ENCODE assay signal across 7 mouse cellular contexts in genomic region chr6:51508750-51509648, GRCm38 (mm10). TPM values are rescaled to one million over a fixed set of nuclear protein-coding genes. Genes with fewer than 3 reads are reported as not detected.
A peak's percentile ranks its signal among the peaks of the same experiment; 100 is the strongest.
DNase-seq lines count a peak whose midpoint lies in the region; ATAC-seq lines count a peak whose summit lies in the region.

No protein-coding gene starts in this region.

- peak overlapping the region; percentile 54 for H3K4me2 ChIP-seq in limb, embryonic 12.5 days
- H3K4me2 ChIP-seq in midbrain, embryonic 14.5 days (ENCODE audit: low read length) = peak overlapping the region; percentile 36

- no peak for ATAC-seq in limb, embryonic 12.5 days (ENCODE audit: insufficient number of reproducible peaks, insufficient read depth, low FRiP score, low TSS enrichment, low read depth)
- ATAC-seq in midbrain, embryonic 14.5 days (ENCODE audit: low FRiP score, low TSS enrichment) = no peak

- 26% methylated on average over 18 of the region's 18 CpGs for WGBS in limb, embryonic 12.5 days
- 26% methylated on average over 18 of the region's 18 CpGs for WGBS in midbrain, embryonic 14.5 days

- no peak overlapping the region for H3K9ac ChIP-seq in limb, embryonic 12.5 days (replicated peaks)
- 0 out of 2 replicates have a peak overlapping the region, but pooled peaks have one; percentile 27 for H3K9ac ChIP-seq in midbrain, embryonic 14.5 days (replicated peaks; ENCODE audit: low read length)

- H3K27me3 ChIP-seq in limb, embryonic 12.5 days = no peaks in the 10 kb centered on the region
- no peaks in the 10 kb centered on the region for H3K27me3 ChIP-seq in midbrain, embryonic 14.5 days (ENCODE audit: control insufficient read depth, insufficient read depth, low read length)

- no peak overlapping the region; the same call in 1 of the 2 replicates for H3K27ac ChIP-seq in limb, embryonic 12.5 days
- no peak overlapping the region for H3K27ac ChIP-seq in midbrain, embryonic 14.5 days (replicated peaks; ENCODE audit: low read depth, low read length)

- no peaks in the 10 kb centered on the region for H3K36me3 ChIP-seq in limb, embryonic 12.5 days
- H3K36me3 ChIP-seq in midbrain, embryonic 14.5 days (ENCODE audit: control insufficient read depth, insufficient read depth, low read length) = no peaks in the 10 kb centered on the region

- H3K4me1 ChIP-seq in limb, embryonic 12.5 days (replicated peaks) = peaks cover 23% of the 10 kb centered on the region; the same call in 1 of the 2 replicates
- no peaks in the 10 kb centered on the region for H3K4me1 ChIP-seq in midbrain, embryonic 14.5 days (ENCODE audit: control insufficient read depth, insufficient read depth, low read length)

- H3K4me3 ChIP-seq in limb, embryonic 12.5 days (replicated peaks) = peak overlapping the region; percentile 31
- H3K4me3 ChIP-seq in midbrain, embryonic 14.5 days (replicated peaks; ENCODE audit: low read depth, low read length) = peak overlapping the region; percentile 27

- H3K9me3 ChIP-seq in limb, embryonic 12.5 days = no peaks in the 10 kb centered on the region
- H3K9me3 ChIP-seq in midbrain, embryonic 14.5 days (ENCODE audit: control insufficient read depth, low read length) = no peaks in the 10 kb centered on the region

- peak; percentile 81 for DNase-seq in adrenal gland, postnatal 25 days
- peak; percentile 79 for DNase-seq in embryo, embryonic 9.5 days (ENCODE audit: extremely low spot score)
- peak; percentile 80 to 82 for DNase-seq in heart, adult 18-20 months
- peak; percentile 74 for DNase-seq in kidney, adult 18-20 months
- DNase-seq in midbrain, embryonic 14.5 days = peak; percentile 89
- peak; percentile 45 to 78 for DNase-seq in spleen, adult 18-20 months

RNA-seq across cellular contexts. Expression of gene Snx10, which starts 14.7 kb away (rescaled TPM):
- 23.7 and 26.6 TPM in 2 replicates for total RNA-seq in adrenal gland, postnatal 25 days (2021)
- 10 to 100 TPM; 13.9 to 15.9 TPM for total RNA-seq in heart, adult 18-20 months (2021)
- 15.3 and 17.3 TPM in 2 replicates for polyA plus RNA-seq in limb, embryonic 12.5 days (2016; fragmentation: Nextera tagmentation; extraction: Ambion mirVana)
- 54.7 and 55.2 TPM in 2 replicates for polyA plus RNA-seq in midbrain, embryonic 14.5 days (2014; fragmentation: Nextera tagmentation; extraction: Ambion mirVana)

RNA-seq across cellular contexts. Expression of gene Cbx3, which starts 38.8 kb away (rescaled TPM):
- total RNA-seq in adrenal gland, postnatal 25 days (2021) = 107 and 114 TPM in 2 replicates
- total RNA-seq in heart, adult 18-20 months (2021) = 10 to 100 TPM; 61.9 to 63.4 TPM
- 622 TPM in 2 replicates for polyA plus RNA-seq in limb, embryonic 12.5 days (2016; fragmentation: Nextera tagmentation; extraction: Ambion mirVana)
- 518 and 525 TPM in 2 replicates for polyA plus RNA-seq in midbrain, embryonic 14.5 days (2014; fragmentation: Nextera tagmentation; extraction: Ambion mirVana)

RNA-seq across cellular contexts. Expression of gene Hnrnpa2b1, which starts 39.3 kb away (rescaled TPM):
- 735 and 846 TPM in 2 replicates for total RNA-seq in adrenal gland, postnatal 25 days (2021)
- total RNA-seq in heart, adult 18-20 months (2021) = 100 to 1,000 TPM; 437 to 447 TPM
- polyA plus RNA-seq in limb, embryonic 12.5 days (2016; fragmentation: Nextera tagmentation; extraction: Ambion mirVana) = 2,291 and 2,602 TPM in 2 replicates
- 859 and 918 TPM in 2 replicates for polyA plus RNA-seq in midbrain, embryonic 14.5 days (2014; fragmentation: Nextera tagmentation; extraction: Ambion mirVana)
